Mouse (Mus musculus): ENCODE measurements around the gene Ppm1n.

Gene Ppm1n

GRCm38 (mm10) chr7:19304501-19305412 lies 24.9 kb upstream of the Ppm1n start:
- Histone ChIP-seq H3K9me3 (ENCODE audit: low read length) (no peaks in the 10 kb centered on the region), H3K27me3 (ENCODE audit: insufficient read depth, low read length) (peaks cover 65% of the 10 kb centered on the region), H3K4me1 (replicated peaks; ENCODE audit: low read depth, low read length) (peaks cover 69% of the 10 kb centered on the region), H3K4me3 (replicated peaks; ENCODE audit: low read length) (peak overlapping the region; percentile 66), H3K36me3 (ENCODE audit: insufficient read depth, low read length) (no peaks in the 10 kb centered on the region)
- TF ChIP-seq POU5F1 (IDR thresholded peaks at IDR 0.05; ENCODE audit: borderline replicate concordance, low read length) (no peak), NANOG (IDR thresholded peaks at IDR 0.05; ENCODE audit: borderline replicate concordance, low read length) (no peak), CTCF (conservative IDR thresholded peaks at IDR 0.05; ENCODE audit: low read length) (no peak)

GRCm38 (mm10) chr7:19303770-19304169 lies 23.9 kb upstream of the Ppm1n start:
- no peaks in the 10 kb centered on the region for H3K36me3 ChIP-seq (ENCODE audit: insufficient read depth, low read length)
- H3K4me1 ChIP-seq (replicated peaks; ENCODE audit: low read depth, low read length), result peaks cover 59% of the 10 kb centered on the region
- no peaks in the 10 kb centered on the region for H3K9me3 ChIP-seq (ENCODE audit: low read length)
- TF ChIP-seq NANOG (IDR thresholded peaks at IDR 0.05; ENCODE audit: borderline replicate concordance, low read length) (no peak), CTCF (conservative IDR thresholded peaks at IDR 0.05; ENCODE audit: low read length) (peak; percentile 61)
- peak overlapping the region; percentile 37 for H3K4me3 ChIP-seq (replicated peaks; ENCODE audit: low read length)
- peaks cover 55% of the 10 kb centered on the region for H3K27me3 ChIP-seq (ENCODE audit: insufficient read depth, low read length)

GRCm38 (mm10) chr7:19303046-19303305 lies 23.1 kb upstream of the Ppm1n start:
- H3K4me3 ChIP-seq (replicated peaks; ENCODE audit: low read length), result no peak overlapping the region
- H3K9me3 ChIP-seq (ENCODE audit: low read length), result no peaks in the 10 kb centered on the region
- H3K27me3 ChIP-seq (ENCODE audit: insufficient read depth, low read length), result peaks cover 54% of the 10 kb centered on the region
- no peak for TF ChIP-seq NANOG (IDR thresholded peaks at IDR 0.05; ENCODE audit: borderline replicate concordance, low read length)
- no peak for TF ChIP-seq CTCF (conservative IDR thresholded peaks at IDR 0.05; ENCODE audit: low read length)
- TF ChIP-seq POU5F1 (IDR thresholded peaks at IDR 0.05; ENCODE audit: borderline replicate concordance, low read length), result no peak
- H3K36me3 ChIP-seq (ENCODE audit: insufficient read depth, low read length), result no peaks in the 10 kb centered on the region
- peaks cover 54% of the 10 kb centered on the region for H3K4me1 ChIP-seq (replicated peaks; ENCODE audit: low read depth, low read length)

GRCm38 (mm10) chr7:19302264-19303045 lies 22.6 kb upstream of the Ppm1n start:
- Histone ChIP-seq H3K4me1 (replicated peaks; ENCODE audit: low read depth, low read length) (peaks cover 49% of the 10 kb centered on the region), H3K4me3 (replicated peaks; ENCODE audit: low read length) (peak overlapping the region; percentile 79; the same call in 1 of the 2 replicates), H3K27me3 (ENCODE audit: insufficient read depth, low read length) (peaks cover 54% of the 10 kb centered on the region), H3K36me3 (ENCODE audit: insufficient read depth, low read length) (no peaks in the 10 kb centered on the region), H3K9me3 (ENCODE audit: low read length) (no peaks in the 10 kb centered on the region)
- TF ChIP-seq POU5F1 (IDR thresholded peaks at IDR 0.05; ENCODE audit: borderline replicate concordance, low read length) (no peak), CTCF (conservative IDR thresholded peaks at IDR 0.05; ENCODE audit: low read length) (no peak), NANOG (IDR thresholded peaks at IDR 0.05; ENCODE audit: borderline replicate concordance, low read length) (no peak)

GRCm38 (mm10) chr7:19301461-19302263 lies 21.8 kb upstream of the Ppm1n start:
- Histone ChIP-seq H3K36me3 (ENCODE audit: insufficient read depth, low read length) (no peaks in the 10 kb centered on the region), H3K27me3 (ENCODE audit: insufficient read depth, low read length) (peaks cover 47% of the 10 kb centered on the region), H3K4me3 (replicated peaks; ENCODE audit: low read length) (peak overlapping the region; percentile 79), H3K9me3 (ENCODE audit: low read length) (no peaks in the 10 kb centered on the region), H3K4me1 (replicated peaks; ENCODE audit: low read depth, low read length) (peaks cover 42% of the 10 kb centered on the region)
- TF ChIP-seq NANOG (IDR thresholded peaks at IDR 0.05; ENCODE audit: borderline replicate concordance, low read length), result no peak
- no peak for TF ChIP-seq POU5F1 (IDR thresholded peaks at IDR 0.05; ENCODE audit: borderline replicate concordance, low read length)
- TF ChIP-seq CTCF (conservative IDR thresholded peaks at IDR 0.05; ENCODE audit: low read length), result no peak

GRCm38 (mm10) chr7:19300501-19301421 lies 20.9 kb upstream of the Ppm1n start:
- Histone ChIP-seq H3K4me1 (replicated peaks; ENCODE audit: low read depth, low read length) (peaks cover 42% of the 10 kb centered on the region), H3K4me3 (replicated peaks; ENCODE audit: low read length) (peak overlapping the region; percentile 79), H3K9me3 (ENCODE audit: low read length) (no peaks in the 10 kb centered on the region), H3K36me3 (ENCODE audit: insufficient read depth, low read length) (no peaks in the 10 kb centered on the region), H3K27me3 (ENCODE audit: insufficient read depth, low read length) (peaks cover 38% of the 10 kb centered on the region)
- TF ChIP-seq CTCF (conservative IDR thresholded peaks at IDR 0.05; ENCODE audit: low read length) (peak; percentile 78), NANOG (IDR thresholded peaks at IDR 0.05; ENCODE audit: borderline replicate concordance, low read length) (no peak)

GRCm38 (mm10) chr7:19299194-19299593 lies 19.3 kb upstream of the Ppm1n start:
- Histone ChIP-seq H3K4me1 (replicated peaks; ENCODE audit: low read depth, low read length) (peaks cover 40% of the 10 kb centered on the region), H3K4me3 (replicated peaks; ENCODE audit: low read length) (no peak overlapping the region), H3K27me3 (ENCODE audit: insufficient read depth, low read length) (peaks cover 22% of the 10 kb centered on the region), H3K36me3 (ENCODE audit: insufficient read depth, low read length) (no peaks in the 10 kb centered on the region), H3K9me3 (ENCODE audit: low read length) (no peaks in the 10 kb centered on the region)
- TF ChIP-seq NANOG (IDR thresholded peaks at IDR 0.05; ENCODE audit: borderline replicate concordance, low read length), result no peak
- TF ChIP-seq CTCF (conservative IDR thresholded peaks at IDR 0.05; ENCODE audit: low read length), result peak; percentile 36
- no peak for TF ChIP-seq POU5F1 (IDR thresholded peaks at IDR 0.05; ENCODE audit: borderline replicate concordance, low read length)

Measured in E14TG2a.4 (cell line).